24 mouse cellular contexts compared by ENCODE assay signal in the genomic region with DNA sequence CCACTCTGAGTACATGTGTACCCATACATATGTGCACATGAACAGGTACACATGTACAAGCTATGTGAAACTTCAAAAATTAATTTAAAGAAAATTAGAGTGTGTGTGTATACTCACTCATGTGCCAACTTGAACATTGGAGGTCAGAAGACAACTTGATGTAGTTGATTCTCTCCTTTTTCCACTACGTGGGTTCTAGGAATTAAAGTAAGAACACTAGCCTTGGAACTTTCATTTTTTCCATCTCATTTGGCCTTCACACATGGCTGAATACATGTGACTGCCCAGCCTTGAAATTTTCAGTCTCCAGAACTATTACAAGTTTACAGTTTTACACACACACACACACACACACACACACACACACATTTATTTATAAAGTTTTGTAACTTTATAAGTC.
"Had no signal": no experiment of that assay in that cellular context is flagged by ENCODE, and none has a peak within 500 bp of the region (broad histone marks: within the 10 kb centered on the region; RNA-seq: fewer than 3 reads in every experiment).

No protein-coding gene starts in this region.

- H3K27me3 ChIP-seq: heart, embryonic 13.5 days; heart, embryonic 15.5 days; hindbrain, embryonic 13.5 days; hindbrain, embryonic 15.5 days; kidney, embryonic 15.5 days; limb, embryonic 13.5 days; limb, embryonic 15.5 days; liver, embryonic 12.5 days had no signal

- DNase-seq: gastrocnemius, postnatal 14 days; gastrocnemius, postnatal 36 days; heart, adult 11 months; heart, adult 2 months; heart, postnatal 14 days; heart, postnatal 36 days; kidney, adult 11 months; kidney, postnatal 14 days; layer of hippocampus, adult 9-11 months; layer of hippocampus, postnatal 36 days; left cerebral cortex, postnatal 4 days had no signal

- H3K9me3 ChIP-seq: heart, embryonic 13.5 days; heart, embryonic 15.5 days; hindbrain, embryonic 13.5 days; hindbrain, embryonic 15.5 days; kidney, embryonic 15.5 days; limb, embryonic 13.5 days; limb, embryonic 15.5 days; liver, embryonic 12.5 days had no signal

- H3K4me2 ChIP-seq: heart, embryonic 11.5 days; heart, embryonic 13.5 days; heart, embryonic 15.5 days; hindbrain, embryonic 13.5 days; hindbrain, embryonic 15.5 days; kidney, embryonic 15.5 days; limb, embryonic 13.5 days; limb, embryonic 15.5 days; liver, embryonic 12.5 days had no signal

- H3K27ac ChIP-seq: heart, adult 2 months; heart, embryonic 13.5 days; heart, embryonic 15.5 days; hindbrain, embryonic 13.5 days; hindbrain, embryonic 15.5 days; hindbrain, postnatal 0 days; kidney, embryonic 15.5 days; kidney, postnatal 0 days; limb, embryonic 13.5 days; limb, embryonic 15.5 days; liver, embryonic 12.5 days; liver, embryonic 14.5 days had no signal

- H3K36me3 ChIP-seq: heart, embryonic 15.5 days; hindbrain, embryonic 15.5 days; limb, embryonic 15.5 days had no signal

- H3K4me3 ChIP-seq: heart, adult 2 months; heart, embryonic 13.5 days; heart, embryonic 15.5 days; hindbrain, embryonic 13.5 days; hindbrain, embryonic 15.5 days; kidney, embryonic 15.5 days; limb, embryonic 13.5 days; limb, embryonic 15.5 days; liver, embryonic 12.5 days had no signal

- H3K9ac ChIP-seq: heart, embryonic 13.5 days; heart, embryonic 15.5 days; hindbrain, embryonic 13.5 days; hindbrain, embryonic 15.5 days; kidney, embryonic 15.5 days; limb, embryonic 13.5 days; limb, embryonic 15.5 days; liver, embryonic 12.5 days; liver, embryonic 14.5 days had no signal

- ATAC-seq: hindbrain, postnatal 0 days; intestine, embryonic 16.5 days; liver, embryonic 12.5 days had no signal

- H3K4me1 ChIP-seq: limb, embryonic 15.5 days had no signal
